Comparison of ENCODE assay signal across 10 mouse cellular contexts in genomic region chr6:145141827-145142226, GRCm38 (mm10).
"Had no signal": no experiment of that assay in that cellular context is flagged by ENCODE, and none has a peak within 500 bp of the region (broad histone marks: within the 10 kb centered on the region; RNA-seq: fewer than 3 reads in every experiment).

No protein-coding gene starts in this region.

- DNase-seq: lung, adult 18-20 months; lung, embryonic 14.5 days; lung, postnatal 10 days; lung, postnatal 4 days; midbrain, embryonic 14.5 days; retina, postnatal 1 day; right cerebral cortex, adult 18-20 months; thymus, adult 18-20 months; thymus, postnatal 14 days had no signal

- ATAC-seq: midbrain, embryonic 16.5 days had no signal
